Mouse (Mus musculus) ES-E14 (cell line): ENCODE measurements at regions not wholly inside any gene's neighbourhood (a gene's known extent, or its start where the extent isn't known, plus 50 kb on each side); places are given as distances from the start of the nearest gene placed in this dataset.

Source experiments
- HCFC1 ChIP-seq: IDR thresholded peaks from 2 replicates; pipeline ENCODE4 v1.6.1; 2012; ENCODE audit warnings: low read length, inconsistent platforms, borderline replicate concordance; ENCODE audit not compliant: insufficient read depth
- MAFK ChIP-seq: IDR thresholded peaks from 2 replicates; pipeline ENCODE4 v1.6.1; 2014; ENCODE audit warnings: mild to moderate bottlenecking, low read depth, low read length, inconsistent platforms; ENCODE audit not compliant: insufficient read depth
- ZC3H11A ChIP-seq: IDR thresholded peaks from 2 replicates; pipeline ENCODE4 v1.6.1; 2012; ENCODE audit warnings: low read depth, mild to moderate bottlenecking, inconsistent platforms, low read length, borderline replicate concordance
- ZNF384 ChIP-seq: IDR thresholded peaks from 2 replicates; pipeline ENCODE4 v1.6.1; 2012; ENCODE audit warnings: low read depth, low read length, inconsistent platforms

DNA sequence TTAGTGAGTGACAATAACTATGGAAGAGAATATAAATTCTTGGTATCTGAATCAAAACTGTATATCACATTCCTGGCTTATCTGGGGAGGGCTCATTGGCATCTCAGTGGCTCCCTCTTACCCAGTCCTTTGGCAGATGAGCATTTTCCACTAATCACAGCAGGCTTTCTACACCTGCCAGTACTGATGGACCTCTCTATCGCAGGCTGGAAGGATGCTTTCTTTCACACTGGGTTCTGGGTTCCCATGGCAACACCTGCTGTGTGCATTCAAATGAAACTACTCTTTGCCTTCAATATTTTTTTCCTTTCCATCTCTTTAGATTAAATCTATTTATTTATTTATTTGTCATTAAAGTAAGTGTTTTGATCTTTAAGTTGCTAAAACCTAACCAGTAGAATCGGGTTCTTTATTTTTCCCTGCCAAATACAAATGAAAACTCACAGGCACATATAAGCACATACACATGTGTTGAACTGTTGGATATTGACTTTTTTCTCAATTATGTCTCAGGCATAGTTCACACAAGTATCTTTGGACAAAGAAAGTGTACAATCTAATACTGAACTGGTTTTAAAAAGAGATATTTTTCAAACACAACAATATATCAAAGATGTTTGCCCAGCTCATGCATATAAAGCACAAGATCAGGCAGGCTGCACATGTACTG, 635.9 kb downstream of the Kctd8 start:
- TF ChIP-seq ZC3H11A, result no peak
- TF ChIP-seq HCFC1, result no peak
- no peak for TF ChIP-seq ZNF384
- no peak for TF ChIP-seq MAFK
